Mouse (Mus musculus): ENCODE measurements at regions not wholly inside any gene's neighbourhood (a gene's known extent, or its start where the extent isn't known, plus 50 kb on each side); places are given as distances from the start of the nearest gene placed in this dataset.

GRCm38 (mm10) chr1:105074326-105074725, 282.2 kb downstream of the Rnf152 start:
- DNase-seq = peak; percentile 17

GRCm38 (mm10) chr1:105070661-105071455, 285.7 kb downstream of the Rnf152 start:
- no peak for DNase-seq

- DNase-seq = no peak
These were observed 288.6 kb downstream of the Rnf152 start for GRCm38 (mm10) chr1:105067902-105068301.

GRCm38 (mm10) chr1:105067049-105067795, 289.3 kb downstream of the Rnf152 start:
- DNase-seq = no peak

GRCm38 (mm10) chr1:105050584-105051363, 282.4 kb downstream of the Cdh20 start:
- DNase-seq = no peak
